Mouse (Mus musculus) C2C12 (cell line): ENCODE data around the gene Uckl1.

Experiments
- CTCF ChIP-seq: IDR thresholded peaks from one replicate; pipeline ENCODE4 v1.5.1; 2011; ENCODE audit not compliant: control insufficient read depth, insufficient read depth, insufficient read length
- MYOD1 ChIP-seq: IDR thresholded peaks from one replicate; pipeline ENCODE4 v1.6.1; 2011; ENCODE audit warnings: low read depth; ENCODE audit not compliant: control insufficient read depth, insufficient read length

DNA sequence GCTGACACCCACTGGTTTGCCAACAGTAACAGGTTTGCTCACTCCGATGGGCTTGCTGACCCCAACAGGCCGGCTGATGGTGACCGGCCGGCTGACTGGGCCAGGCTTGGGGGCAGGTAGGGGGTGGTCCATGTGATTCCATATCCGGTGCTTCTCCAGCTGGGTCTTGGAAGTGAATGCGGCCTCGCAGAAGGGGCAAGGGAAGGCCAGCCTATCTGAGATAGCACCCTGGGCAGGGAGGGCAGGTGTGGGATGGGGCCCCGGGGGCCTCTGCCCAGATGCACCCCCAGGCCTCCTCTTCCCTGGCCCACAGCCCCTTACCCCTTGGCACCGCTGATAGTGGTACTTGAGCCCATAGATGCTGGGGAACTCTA, 5.0 kb upstream of the Uckl1 start:
- TF ChIP-seq CTCF (no peak), MYOD1 (no peak)
